Mouse (Mus musculus): ENCODE measurements around the gene Rad51c.
A peak's percentile ranks its signal among the peaks of the same experiment; 100 is the strongest.
"Not testable (repeated sequence)": the region's sequence is repeated elsewhere in the genome, so short reads cannot be mapped to it uniquely, and the experiment has no call there.

The Rad51c gene

GRCm38 (mm10) chr11:87404876-87405275 lies at the start of gene Rad51c, which contains the start of gene Tex14:
Gene Rad51c (minus strand): TSS chr11:87404954.
Gene Tex14 (plus strand): TSS chr11:87405065.
- no peak for DNase-seq (ENCODE audit: low spot score)

- no peak for DNase-seq (ENCODE audit: low spot score)
Measured at GRCm38 (mm10) chr11:87454035-87454690, 49.4 kb upstream of the Rad51c start.

DNA sequence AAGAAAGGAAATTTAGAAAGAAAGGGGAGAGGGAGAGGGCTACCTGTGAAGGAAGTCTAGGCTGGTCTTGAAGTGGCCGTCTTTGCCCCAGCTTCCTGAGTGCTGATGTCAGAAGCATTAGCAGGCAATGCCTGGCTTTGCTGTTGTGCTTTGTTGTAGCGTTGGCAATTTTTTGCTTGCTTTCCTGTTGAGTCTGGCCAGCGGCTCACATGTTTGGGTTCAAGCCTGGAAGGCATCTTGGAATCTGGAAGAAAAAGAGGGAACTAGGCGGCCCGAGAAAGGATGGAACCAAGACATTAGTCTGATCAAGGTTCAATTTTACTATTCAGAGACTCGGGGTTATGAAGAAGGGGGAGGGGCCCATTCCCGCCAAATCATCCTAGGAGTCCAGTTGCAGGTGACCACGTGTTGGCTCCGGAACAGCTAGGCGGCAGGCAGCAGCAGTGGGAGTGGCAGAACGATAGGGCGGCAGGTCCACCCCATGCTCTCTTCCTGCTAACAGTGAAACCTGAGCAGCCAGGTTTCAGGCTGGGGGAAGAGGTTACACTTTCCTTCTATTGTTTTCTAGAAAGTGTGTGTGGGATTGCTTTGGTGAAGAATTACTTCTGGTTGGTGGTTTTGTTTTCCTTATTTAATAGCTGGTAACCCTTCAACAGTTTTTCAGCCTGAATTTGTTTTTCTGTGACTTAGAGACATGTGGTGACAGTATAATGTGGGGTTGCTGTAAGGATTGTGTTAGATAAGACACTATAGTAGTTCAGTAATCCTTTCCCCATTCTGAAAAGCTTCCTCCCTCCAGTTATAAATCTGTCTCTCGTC lies 48.7 kb upstream of the Rad51c start:
- peak; percentile 26 for DNase-seq (ENCODE audit: low spot score)

GRCm38 (mm10) chr11:87452779-87453178 lies 48.0 kb upstream of the Rad51c start:
- not testable (repeated sequence) for DNase-seq (ENCODE audit: low spot score)

- DNase-seq (ENCODE audit: low spot score) = not testable (repeated sequence)
Measured at GRCm38 (mm10) chr11:87449847-87450246, 45.1 kb upstream of the Rad51c start.

DNA sequence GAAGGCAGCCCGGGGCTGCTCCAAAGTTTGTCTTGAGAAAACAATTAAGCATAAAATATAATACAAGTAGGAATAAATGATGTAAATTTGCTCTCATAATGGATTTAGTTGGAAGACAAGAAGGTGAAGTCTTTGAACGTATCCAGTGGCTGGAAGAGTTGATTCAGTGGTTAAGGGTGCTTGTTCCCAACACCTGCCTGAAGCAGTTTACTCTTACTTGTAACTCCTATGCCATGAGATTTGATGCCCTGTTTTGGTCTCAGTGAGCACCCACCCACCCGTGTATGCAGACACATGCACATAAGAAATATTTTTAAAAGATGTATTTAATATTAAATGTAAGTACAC lies 44.4 kb upstream of the Rad51c start:
- no peak for DNase-seq (ENCODE audit: low spot score)

GRCm38 (mm10) chr11:87448476-87449199 lies 43.9 kb upstream of the Rad51c start:
- DNase-seq (ENCODE audit: low spot score) = peak; percentile 92

DNA sequence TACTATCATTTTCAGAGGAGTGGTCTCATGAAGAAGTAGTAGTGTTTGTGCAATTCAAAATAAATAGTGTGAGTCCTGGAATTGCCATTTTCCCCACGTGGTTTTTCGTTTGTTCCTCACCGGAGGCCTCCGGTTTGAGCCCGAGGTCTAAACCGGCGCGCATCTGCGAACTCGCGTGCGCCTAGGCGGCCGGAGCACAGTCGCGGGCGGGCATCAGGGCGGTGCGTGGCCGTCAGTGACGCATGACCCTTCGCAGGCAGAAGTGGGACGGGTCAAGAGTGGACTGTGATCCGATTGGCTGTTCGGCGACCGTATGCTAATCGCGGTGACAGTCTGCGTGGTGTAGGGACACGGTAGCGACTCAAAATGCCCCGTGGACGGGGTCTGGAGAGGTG lies 43.3 kb upstream of the Rad51c start:
- DNase-seq (ENCODE audit: low spot score) = peak; percentile 81

DNA sequence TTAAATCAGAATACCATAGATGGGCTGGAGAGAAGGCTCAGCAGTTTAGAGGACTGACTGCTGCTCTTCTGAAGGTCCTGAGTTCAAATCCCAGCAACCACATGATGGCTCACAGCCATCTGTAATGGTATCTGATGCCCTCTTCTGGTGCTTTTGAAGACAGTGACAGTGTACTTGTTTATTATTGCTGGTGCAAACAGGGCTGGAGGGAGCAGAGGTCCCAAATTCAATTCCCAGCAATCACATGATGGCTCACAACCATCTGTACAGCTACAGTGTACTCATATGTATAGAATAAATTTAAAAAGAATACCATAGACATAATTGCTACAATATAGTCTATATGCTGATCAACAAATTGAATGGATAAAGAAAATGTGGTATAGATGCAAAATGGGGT lies 42.7 kb upstream of the Rad51c start:
- no peak for DNase-seq (ENCODE audit: low spot score)

GRCm38 (mm10) chr11:87446159-87446558 lies 41.4 kb upstream of the Rad51c start:
- DNase-seq (ENCODE audit: low spot score) = no peak

DNA sequence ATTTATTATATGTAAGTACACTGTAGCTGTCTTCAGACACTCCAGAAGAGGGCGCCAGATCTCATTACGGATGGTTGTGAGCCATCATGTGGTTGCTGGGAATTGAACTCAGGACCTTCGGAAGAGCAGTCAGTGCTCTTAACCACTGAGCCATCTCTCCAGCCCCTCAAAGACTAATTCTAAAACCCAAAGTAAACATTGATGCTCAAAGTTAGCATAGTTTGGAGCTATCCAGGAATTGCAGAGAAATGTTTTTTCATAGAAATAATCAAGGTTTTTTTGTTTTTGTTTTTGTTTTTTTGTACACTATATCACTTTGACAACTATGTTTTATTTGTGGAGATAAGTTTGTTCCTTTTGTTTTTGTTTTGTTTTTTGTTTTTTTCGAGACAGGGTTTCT lies 40.8 kb upstream of the Rad51c start:
- not testable (repeated sequence) for DNase-seq (ENCODE audit: low spot score)

DNA sequence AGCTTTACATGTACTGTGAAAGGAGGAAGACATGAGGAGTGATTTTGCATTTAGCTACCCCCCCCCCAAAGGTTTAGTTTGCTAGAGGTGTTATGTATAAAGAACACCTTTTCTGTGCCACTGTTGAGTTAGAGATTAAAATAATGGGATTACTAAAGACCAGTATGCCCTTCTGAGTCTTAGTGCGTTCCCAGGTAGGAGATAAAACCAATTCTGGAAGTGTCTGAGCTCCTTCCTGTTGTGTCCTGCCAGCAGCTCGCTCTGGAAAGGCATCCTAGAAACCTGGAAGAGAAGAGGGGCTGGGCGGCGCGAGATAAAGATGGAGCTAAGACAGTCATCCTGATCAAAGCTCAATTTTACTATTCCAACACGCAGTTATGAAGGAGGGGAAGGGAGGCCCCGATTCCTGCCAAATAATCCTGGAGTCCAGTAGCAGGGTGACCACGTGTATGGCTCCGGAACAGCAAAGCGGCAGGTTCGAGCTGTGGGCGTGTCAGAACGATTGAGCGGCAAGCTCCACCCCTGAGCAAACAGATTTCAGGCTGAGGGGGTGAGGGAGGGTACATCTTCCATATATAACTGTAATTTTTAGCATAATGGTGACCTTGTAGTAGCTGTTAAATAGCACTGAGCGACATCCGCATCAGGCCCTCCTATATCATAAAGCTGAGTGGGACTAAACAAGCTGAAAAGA lies 40.1 kb upstream of the Rad51c start:
- DNase-seq (ENCODE audit: low spot score) = no peak

DNA sequence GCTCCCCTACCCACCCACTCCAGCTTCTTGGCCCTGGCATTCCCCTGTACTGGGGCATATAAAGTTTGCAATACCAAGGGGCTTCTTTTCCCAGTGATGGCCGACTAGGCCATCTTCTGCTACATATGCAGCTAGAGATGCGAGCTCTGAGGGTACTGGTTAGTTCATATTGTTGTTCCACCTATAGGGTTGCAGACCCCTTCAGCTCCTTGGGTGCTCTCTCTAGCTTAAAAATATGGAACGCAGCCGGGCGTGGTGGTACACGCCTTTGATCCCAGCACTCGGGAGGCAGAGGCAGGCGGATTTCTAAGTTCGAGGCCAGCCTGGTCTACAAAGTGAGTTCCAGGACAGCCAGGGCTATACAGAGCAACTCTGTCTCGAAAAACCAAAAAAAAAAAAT lies 39.3 kb upstream of the Rad51c start:
- DNase-seq (ENCODE audit: low spot score) = not testable (repeated sequence)

DNA sequence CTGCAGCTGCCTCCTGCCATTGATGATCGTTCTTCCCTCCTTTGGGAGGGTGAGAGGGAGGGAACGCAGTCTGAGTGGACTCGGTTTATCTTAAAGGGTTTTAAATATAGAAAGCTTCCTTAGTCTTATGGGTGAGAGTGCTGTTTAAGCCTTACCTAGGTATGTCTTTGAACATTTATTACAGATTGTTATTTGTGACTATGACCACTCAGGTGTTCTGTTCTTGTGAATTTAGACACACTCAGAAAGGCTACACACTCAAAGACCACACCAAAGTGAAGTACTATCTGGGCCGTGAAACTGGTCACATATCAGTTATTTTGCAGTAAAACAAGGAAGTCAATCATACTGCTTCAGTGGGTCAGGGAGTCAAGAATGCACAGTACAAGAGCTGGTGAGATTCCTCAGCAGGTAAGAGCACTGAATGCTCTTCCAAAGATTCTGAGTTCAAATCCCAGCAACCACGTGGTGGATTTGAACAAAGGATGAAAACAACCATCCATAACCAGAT lies 38.7 kb upstream of the Rad51c start:
- DNase-seq (ENCODE audit: low spot score) = peak; percentile 92

- DNase-seq (ENCODE audit: low spot score) = peak; percentile 74
Measured at GRCm38 (mm10) chr11:87442643-87443372, 38.1 kb upstream of the Rad51c start.

DNA sequence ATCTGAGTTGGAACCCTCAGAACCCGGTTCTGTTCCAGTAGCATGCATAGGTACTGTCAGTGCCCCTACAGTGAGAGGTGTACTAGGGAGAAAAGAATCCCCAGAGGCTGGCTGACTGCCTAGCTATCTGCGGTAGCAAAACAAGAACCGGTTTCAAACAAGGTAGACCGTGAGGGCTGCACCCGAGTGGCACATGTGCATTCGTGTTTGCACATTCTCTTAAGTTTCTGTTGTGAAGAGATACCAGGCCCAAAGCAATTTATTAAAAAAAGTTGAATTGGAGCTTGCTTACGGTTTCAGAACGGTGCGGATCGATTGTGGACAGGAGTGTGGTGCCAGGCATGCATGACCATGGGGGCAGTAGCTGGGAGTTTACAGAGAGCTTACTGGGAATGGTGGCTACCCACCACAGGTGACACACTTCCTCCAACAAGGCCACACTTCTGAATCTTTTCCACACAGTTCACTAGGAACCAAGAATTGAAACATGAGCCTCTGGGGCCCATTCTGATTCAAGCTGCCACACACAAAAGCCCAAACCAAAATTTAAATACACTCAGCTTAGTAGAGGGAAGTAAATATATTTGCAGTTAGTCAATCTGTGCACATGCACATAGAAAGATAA lies 35.2 kb upstream of the Rad51c start:
- DNase-seq (ENCODE audit: low spot score) = no peak

GRCm38 (mm10) chr11:87436326-87437232 lies 31.8 kb upstream of the Rad51c start:
- DNase-seq (ENCODE audit: low spot score) = no peak

- DNase-seq (ENCODE audit: low spot score) = not testable (repeated sequence)
Measured at GRCm38 (mm10) chr11:87435107-87435506, 30.4 kb upstream of the Rad51c start.

DNA sequence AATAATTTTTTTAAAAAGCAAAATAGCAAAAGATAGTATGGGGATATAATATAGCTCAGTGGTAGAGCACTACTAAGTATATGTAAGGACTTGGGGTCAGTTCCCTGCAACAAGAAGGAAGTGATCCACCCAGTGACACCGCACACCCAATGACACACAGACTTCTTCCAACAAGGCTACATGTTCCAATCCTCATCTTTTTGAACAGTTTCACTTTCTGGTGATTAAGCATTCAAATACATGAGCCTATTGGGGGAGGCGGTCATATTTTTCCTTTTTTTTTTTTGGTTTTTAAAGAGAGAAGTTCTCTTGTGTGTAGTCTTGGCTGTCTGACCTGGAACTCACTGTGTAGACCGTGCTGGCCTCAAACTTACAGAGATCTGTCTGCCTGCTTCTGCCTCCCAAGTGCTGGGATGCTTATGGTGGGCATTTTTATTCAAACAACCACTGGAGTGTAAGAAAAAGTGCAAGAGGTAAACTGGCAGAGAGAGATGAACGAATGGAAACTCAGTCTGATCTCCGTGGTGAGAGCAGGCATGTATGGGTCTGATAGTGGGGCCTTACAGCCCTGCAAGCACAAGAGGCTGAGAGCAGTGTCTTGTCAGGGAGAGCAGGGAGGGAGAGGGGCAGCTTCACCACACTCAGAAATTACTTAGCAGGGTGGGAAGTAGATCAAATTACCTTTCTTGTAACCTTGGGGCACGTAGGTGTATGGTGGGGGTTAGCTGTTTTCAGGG lies 28.3 kb upstream of the Rad51c start:
- no peak for DNase-seq (ENCODE audit: low spot score)
